Mouse (Mus musculus) mouse trophoblast stem cell (cell line): ENCODE measurements at regions not wholly inside any gene's neighbourhood (a gene's known extent, or its start where the extent isn't known, plus 50 kb on each side); places are given as distances from the start of the nearest gene placed in this dataset.

ENCODE experiments used
- in situ Hi-C, 2 experiments: fragments of 300-500 bp; cut with MseI, MboI; formaldehyde crosslinking; loops; 2 replicates in 1 of 2; 3 replicates in 1 of 2; pipeline ENCODE4 v1.15.1; 2025

DNA sequence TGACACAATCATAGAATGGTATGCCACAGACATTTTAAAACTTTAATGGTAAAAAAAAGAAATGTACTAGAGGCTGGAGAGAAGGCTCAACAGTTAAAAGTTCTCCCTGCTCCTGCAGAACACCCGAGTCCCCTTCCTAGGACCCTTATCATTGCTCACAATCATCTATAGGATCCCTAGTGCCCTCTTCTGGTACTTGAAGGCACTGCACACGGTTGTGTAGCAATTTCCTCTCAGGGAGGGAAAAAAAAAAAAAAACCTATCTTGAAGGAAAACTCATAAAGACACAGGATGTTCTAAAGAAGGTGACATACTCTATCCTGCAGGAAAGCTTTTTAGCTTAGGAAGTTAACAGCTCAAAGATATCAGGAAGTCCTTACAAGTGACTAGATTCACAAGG is 154.4 kb upstream of the Lmcd1 start:
- in situ Hi-C loops = no loop called here

GRCm38 (mm10) chr6:112133522-112133921 is 140.0 kb upstream of the Lmcd1 start:
- in situ Hi-C loops = loop anchor here in 1 of 2 experiments (10.0 kb wide), 1 partner anchor 61 kb away; no protein-coding TSS in a partner anchor

GRCm38 (mm10) chr6:112152535-112153364 is 120.8 kb upstream of the Lmcd1 start:
- in situ Hi-C loops = no loop called here

- in situ Hi-C loops = no loop called here
Observed at GRCm38 (mm10) chr6:112167487-112167886, 106.1 kb upstream of the Lmcd1 start.

GRCm38 (mm10) chr6:112176344-112176743 is 97.2 kb upstream of the Lmcd1 start:
- in situ Hi-C loops = no loop called here

GRCm38 (mm10) chr6:112187636-112188035 is 85.9 kb upstream of the Lmcd1 start:
- in situ Hi-C loops = no loop called here

DNA sequence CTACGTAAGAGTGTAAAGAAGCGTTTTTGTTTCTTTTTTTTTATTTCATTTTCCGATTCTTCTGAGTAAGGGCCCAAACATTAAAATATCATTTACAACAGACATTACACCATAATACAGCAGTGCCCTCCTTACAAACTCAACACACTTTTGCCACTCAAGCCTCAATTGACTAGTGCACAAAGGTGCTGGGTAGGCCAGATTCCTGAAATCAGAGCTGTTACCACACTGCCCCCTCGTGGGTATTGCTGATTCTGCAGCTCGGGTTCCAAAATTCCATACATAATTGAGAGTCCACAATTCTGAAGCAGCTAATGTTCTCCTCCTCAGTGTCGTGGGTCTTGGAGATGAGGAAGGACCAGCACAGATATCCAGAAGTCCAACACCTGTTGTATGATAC is 82.5 kb upstream of the Lmcd1 start:
- in situ Hi-C loops = loop anchor here in 1 of 2 experiments (10.0 kb wide), 1 partner anchor 56 kb away; no protein-coding TSS in a partner anchor

- in situ Hi-C loops = loop anchor here in 1 of 2 experiments (10.0 kb wide), 1 partner anchor 63 kb away; no protein-coding TSS in a partner anchor
Observed at GRCm38 (mm10) chr6:112197445-112197844, 76.1 kb upstream of the Lmcd1 start.

GRCm38 (mm10) chr6:112199241-112199640 is 74.3 kb upstream of the Lmcd1 start:
- in situ Hi-C loops = loop anchor here in 1 of 2 experiments (10.0 kb wide), 1 partner anchor 64 kb away; no protein-coding TSS in a partner anchor

- in situ Hi-C loops = loop anchor here (10.0 to 25.0 kb wide), 2 partner anchors 283 to 285 kb away; partner anchors contain the start of gene Oxtr (in 2 of the 2)
Observed at GRCm38 (mm10) chr6:112202120-112202519, 71.4 kb upstream of the Lmcd1 start.

- in situ Hi-C loops = loop anchor here (10.0 to 25.0 kb wide), 2 partner anchors 281 to 284 kb away; partner anchors contain the start of gene Oxtr (in 2 of the 2)
Observed at GRCm38 (mm10) chr6:112203321-112203720, 70.2 kb upstream of the Lmcd1 start.

- in situ Hi-C loops = loop anchor here (5.0 to 25.0 kb wide), 3 partner anchors 157 to 282 kb away; partner anchors contain the start of gene Oxtr (in 2 of the 2)
Observed at GRCm38 (mm10) chr6:112204956-112205355, 68.6 kb upstream of the Lmcd1 start.

GRCm38 (mm10) chr6:112205420-112205995 is 68.0 kb upstream of the Lmcd1 start:
- in situ Hi-C loops = loop anchor here (5.0 to 25.0 kb wide), 3 partner anchors 157 to 282 kb away; partner anchors contain the start of gene Oxtr (in 2 of the 2)

GRCm38 (mm10) chr6:112207229-112207628 is 66.3 kb upstream of the Lmcd1 start:
- in situ Hi-C loops = loop anchor here (5.0 to 25.0 kb wide), 3 partner anchors 155 to 280 kb away; partner anchors contain the start of gene Oxtr (in 2 of the 2)

DNA sequence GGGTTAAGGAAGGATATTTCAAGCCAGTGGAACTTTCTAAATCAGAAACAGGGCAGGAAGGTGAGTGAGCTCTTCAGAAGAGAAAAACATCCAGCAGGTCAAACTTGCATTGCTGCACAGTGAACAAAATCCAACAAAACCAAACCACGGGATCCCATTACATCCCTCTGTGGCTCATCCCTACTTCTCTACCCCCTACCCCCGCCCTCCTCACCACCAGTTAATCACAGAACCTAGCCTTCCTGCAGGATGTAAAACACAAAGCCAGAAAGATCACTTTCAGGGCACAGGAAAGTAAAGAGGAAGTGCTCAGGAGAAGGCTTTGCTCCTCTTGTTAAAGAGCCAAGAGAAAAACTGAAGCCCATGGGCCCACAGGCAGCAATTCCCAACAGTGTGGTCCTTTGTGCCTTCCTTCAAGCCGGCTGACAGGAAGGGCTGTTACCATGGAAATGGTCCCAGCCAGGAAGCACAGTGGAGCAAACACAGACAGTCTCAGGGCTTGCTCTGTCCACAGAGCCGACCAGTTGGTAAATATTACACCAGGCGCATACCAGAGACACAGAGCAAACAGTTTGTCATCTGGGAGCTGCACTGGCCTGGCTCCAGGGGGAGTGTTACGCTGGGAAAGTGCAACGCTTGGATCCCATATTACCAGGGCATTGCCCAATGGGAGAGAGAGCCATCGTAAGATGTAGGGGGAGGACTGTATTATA is 63.2 kb upstream of the Lmcd1 start:
- in situ Hi-C loops = loop anchor here in 1 of 2 experiments (25.0 kb wide), 1 partner anchor 277 kb away; the partner anchor contains the start of gene Oxtr

GRCm38 (mm10) chr6:112216868-112217267 is 56.7 kb upstream of the Lmcd1 start:
- in situ Hi-C loops = loop anchor here in 1 of 2 experiments (25.0 kb wide), 1 partner anchor 270 kb away; the partner anchor contains the start of gene Oxtr

- in situ Hi-C loops = loop anchor here in 1 of 2 experiments (25.0 kb wide), 1 partner anchor 269 kb away; the partner anchor contains the start of gene Oxtr
Observed at GRCm38 (mm10) chr6:112218248-112218647, 55.3 kb upstream of the Lmcd1 start.

DNA sequence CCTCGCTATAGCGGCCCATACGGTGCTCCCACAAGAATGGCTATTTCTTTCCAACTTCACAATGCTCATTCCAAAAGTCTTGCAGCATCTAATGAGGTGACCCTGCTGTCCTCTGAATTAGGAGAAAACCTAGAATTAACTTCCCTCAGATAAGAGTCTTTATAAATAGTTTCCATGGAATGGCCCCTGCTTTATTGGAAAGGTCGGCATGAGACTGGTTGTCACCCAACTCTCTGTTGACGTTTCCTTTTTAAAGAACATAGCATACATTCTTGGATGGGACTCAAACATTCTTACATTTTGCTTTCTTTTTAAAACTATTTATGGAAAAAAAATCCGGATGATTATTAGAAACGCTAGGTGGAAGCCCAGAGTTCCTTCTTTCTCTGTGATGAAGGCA is 53.9 kb upstream of the Lmcd1 start:
- in situ Hi-C loops = loop anchor here in 1 of 2 experiments (25.0 kb wide), 1 partner anchor 268 kb away; the partner anchor contains the start of gene Oxtr

GRCm38 (mm10) chr6:112220149-112220548 is 53.4 kb upstream of the Lmcd1 start:
- in situ Hi-C loops = loop anchor here in 1 of 2 experiments (25.0 kb wide), 1 partner anchor 267 kb away; the partner anchor contains the start of gene Oxtr

- in situ Hi-C loops = loop anchor here in 1 of 2 experiments (25.0 kb wide), 1 partner anchor 266 kb away; the partner anchor contains the start of gene Oxtr
Observed at GRCm38 (mm10) chr6:112221373-112221772, 52.2 kb upstream of the Lmcd1 start.

- in situ Hi-C loops = loop anchor here in 1 of 2 experiments (25.0 kb wide), 1 partner anchor 264 kb away; the partner anchor contains the start of gene Oxtr
Observed at GRCm38 (mm10) chr6:112223325-112223724, 50.2 kb upstream of the Lmcd1 start.
